Mouse (Mus musculus): ENCODE results near the gene Dapk1. TPM values are rescaled to one million over a fixed set of nuclear protein-coding genes. Genes with fewer than 3 reads are reported as not detected.

Gene Dapk1
- total and polyA plus RNA-seq, 3 experiments, result 15.5 to 25.8 (median 18.9) TPM

DNA sequence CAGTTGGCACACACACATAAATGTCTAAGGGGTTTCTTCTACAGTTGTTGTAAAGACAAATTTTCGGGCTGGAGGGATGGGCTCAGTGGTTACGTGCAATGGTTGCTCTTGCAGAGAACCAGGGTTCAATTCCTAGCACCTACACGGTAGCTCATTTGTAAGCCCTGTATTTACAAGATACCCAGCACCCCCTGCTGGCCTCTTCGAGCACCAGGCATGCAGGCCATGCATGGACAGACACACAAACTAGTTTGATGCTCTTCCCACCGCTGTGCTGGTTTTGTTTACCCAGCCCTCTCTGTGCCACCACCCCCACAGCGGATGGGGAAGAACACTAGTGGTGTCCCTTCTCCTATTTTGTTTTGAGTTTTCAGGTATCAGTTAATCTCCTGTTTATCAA is 138.5 kb downstream of the Dapk1 start:
- no peak for DNase-seq

DNA sequence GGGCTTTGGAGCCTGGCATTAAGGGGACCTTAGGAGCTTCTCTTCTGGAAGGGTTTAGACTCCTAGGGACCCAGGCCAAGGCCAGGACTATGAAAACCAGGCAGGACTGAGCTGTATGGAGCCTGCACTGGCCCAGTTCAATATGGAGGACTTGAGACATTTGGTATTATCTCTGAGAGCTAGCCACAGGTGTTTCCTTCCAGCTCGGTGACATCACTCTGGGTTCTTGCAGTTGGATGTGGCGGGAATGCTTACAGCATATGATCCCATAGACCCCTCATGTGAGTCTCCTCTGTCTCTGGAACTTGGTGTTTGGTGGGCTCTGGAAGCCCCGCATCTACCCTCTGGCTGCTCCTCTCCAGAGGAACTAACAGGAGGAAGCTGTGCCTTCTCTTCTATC is 140.9 kb downstream of the Dapk1 start:
- no peak for DNase-seq

DNA sequence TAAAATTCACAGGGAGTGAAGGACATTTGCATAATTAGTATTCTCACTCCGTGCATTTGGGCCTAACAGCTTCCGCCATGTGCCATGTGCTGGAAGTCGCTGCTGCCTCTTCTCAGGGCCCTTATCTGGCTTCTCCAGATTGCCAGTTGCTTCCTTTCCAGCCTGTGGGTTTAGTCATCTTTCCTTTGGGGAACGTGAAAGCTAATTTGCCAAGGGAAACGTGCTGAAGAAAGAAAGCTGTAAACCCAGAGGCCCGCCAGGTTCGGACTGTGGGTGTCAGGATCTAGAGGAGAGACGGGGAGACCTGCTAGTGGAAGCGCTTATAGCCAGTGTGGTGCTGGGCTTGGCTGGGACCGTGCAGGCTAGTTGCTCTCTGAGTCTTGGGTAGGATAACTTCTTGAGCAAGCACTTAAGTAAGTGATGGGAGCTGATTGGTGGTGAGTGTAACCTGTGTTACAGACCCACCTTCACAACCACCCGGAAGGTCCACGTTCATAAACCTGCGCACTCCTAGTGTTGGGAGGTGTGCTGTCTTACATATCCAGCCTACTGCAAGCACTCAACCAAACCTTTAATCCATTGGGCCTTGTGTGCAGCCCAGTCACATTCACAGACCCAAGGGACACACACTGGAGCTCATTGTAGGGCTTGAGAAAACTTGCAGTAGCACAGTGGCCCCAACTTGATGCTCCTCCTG is 141.8 kb downstream of the Dapk1 start:
- no peak for DNase-seq

DNA sequence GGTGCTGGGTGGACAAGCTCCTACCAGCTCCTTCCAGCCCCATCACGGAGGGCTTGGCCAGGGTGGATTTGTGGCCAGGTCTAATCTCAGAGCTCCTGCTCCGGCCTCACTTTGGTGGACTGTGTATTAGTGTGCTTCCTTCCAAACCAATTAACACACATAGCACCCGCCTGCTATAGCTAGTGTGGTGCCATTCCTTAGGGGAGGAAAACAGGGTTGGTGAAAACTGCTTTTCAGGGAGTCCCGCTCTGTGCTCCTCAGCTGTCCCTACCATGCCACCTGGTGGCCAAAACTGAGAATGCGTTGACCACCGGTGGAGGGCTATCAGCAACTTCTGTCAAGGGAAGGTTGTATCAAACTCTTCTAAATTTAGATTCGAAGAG is 142.3 kb downstream of the Dapk1 start:
- peak; percentile 79 for DNase-seq

DNA sequence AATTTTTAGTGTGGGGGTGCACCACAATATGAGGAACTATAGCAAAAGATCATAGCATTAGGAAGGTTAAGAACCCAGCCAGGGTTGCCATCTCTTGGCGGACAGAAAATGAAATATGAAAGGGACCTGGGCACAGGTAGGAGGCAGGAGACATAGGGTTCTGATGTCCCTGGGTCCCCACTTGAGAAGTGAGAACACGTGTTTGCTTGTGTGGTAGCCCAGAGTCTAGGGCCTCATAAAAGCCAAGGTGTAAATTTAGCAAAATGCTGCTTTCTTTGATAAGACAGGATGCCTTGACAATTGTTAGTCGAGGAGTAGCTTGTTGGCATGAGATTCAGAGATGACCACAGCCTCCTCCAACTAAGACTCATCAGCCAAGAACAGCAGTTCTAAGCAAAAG is 143.0 kb downstream of the Dapk1 start:
- DNase-seq, result no peak

DNA sequence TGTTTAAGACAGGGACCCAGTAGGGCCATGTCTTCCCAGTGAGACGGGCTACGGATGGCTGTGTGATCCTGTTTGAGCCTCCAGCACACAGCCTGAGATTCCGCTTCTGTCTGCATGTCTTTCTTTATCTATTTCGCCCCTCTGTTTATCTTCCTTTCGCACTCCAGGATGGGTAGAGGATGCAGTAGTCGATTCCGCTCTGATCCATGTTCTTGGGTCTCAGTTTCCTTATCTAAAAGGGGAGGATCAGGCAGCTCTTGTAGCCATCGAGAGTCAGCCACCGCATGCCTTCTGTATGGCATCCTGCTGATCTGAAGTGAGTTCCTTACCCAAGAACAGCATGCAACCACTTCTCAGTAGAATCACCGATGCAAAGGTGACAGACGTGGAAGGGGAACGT is 143.6 kb downstream of the Dapk1 start:
- no peak for DNase-seq

DNA sequence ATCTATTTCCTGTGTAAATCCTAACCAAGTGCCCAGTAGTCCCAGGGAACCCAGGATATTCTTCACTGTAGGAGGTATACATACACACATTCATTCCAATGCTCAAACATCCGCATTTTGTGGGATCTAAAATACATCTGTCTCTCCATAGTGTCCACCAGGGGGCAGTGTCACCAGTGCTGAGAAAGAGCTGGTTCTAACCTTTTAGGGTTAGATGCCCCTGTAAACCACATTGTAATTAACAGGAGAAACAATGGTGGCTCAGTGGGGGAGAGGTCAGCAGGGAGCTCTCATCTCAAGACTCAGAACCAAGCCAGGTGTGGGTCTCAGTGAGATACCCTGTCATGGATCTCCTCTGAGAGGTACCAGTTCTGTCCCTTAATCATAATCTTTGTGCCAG is 144.5 kb downstream of the Dapk1 start:
- DNase-seq, result no peak

DNA sequence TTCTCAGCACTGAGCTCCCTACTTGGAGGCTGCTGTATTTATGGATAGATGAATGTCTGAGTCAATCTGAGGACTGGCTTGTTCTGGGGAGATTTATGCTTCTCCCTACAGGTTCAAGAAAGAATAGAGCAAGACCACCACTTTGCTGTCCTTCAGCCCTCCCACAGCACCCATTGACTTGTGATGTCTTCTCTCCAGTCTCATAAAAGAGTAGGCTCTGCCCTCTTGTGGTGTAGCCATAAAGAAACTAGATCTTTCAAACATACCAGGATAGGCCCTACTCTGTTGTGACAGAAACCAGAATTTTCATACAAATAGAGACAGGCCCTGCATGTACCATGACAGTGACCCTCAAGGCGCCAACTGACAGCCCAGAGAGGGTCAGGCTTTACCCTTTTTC is 145.5 kb downstream of the Dapk1 start:
- no peak for DNase-seq

DNA sequence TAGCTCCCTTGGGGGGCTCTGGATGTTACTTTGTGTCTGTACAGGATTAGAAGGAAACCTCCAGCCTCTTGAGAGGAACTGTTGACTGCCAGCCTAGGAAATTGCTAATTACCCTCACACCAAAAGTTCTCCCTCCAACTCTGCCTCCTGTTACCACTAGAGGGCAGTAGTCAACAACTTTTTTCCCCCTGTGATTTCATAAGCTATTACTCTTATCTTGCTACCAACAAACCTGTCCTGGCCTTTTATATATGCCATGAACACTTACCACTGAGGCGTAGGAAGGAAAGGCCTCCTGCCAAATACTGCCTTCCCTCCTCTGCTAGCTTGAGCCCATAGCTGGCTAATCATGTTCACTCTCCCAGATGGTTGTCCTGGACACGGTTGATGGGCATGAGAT is 146.8 kb downstream of the Dapk1 start:
- DNase-seq, result no peak

DNA sequence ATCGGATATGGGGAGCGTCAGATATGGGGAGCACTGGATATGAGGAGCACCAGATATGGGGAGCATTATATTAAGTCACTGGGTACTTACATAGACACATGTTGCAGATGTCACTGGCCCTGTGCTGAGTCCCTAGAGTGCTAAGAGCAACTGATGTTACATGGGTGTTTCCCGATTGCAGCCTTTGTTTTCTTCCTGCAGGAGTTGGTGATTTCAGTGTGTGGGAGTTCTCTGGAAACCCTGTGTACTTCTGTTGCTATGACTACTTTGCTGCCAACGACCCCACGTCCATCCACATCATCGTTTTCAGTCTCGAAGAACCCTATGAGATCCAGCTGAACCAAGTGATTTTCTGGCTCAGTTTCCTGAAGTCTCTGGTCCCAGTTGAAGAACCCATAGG is 149.2 kb downstream of the Dapk1 start:
- DNase-seq, result no peak

DNA sequence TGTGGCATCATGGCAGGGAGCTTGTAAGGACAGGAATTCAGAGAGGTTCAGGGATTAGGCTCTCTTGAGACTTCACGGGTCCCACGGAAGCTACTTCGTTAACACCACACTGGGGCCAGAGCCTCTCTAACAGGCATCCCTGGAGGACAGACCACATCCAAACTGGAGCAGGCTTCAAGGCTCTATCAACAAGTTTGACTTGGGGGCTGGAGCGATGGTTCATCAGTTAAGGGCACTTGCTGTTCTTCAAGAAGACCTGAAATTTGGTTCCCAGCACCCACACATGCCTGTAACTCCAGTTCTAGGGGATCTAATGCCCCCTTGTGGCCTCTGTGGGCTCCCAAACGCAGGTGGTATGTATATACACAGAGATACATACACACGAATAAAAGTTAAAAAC is 151.5 kb downstream of the Dapk1 start:
- no peak for DNase-seq

DNA sequence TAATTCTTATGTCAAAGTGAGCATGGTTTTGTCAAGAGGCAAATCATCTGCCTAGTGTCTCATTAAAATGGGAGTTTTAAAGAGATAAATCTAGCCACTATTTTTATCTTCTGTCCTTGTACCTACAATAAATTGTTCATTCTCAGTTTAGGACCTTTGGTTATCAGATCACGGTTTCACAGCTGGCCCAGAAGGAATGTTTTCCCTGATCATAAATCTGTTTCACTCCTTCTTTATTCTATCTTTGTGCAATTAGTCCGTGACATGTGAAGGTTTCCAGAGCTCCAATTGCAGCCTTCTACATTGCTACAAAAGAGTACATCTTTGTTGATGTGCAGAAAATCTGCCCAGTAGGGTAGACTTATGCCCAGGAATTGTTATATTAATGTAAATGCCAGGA is 153.5 kb downstream of the Dapk1 start:
- DNase-seq, result no peak

DNA sequence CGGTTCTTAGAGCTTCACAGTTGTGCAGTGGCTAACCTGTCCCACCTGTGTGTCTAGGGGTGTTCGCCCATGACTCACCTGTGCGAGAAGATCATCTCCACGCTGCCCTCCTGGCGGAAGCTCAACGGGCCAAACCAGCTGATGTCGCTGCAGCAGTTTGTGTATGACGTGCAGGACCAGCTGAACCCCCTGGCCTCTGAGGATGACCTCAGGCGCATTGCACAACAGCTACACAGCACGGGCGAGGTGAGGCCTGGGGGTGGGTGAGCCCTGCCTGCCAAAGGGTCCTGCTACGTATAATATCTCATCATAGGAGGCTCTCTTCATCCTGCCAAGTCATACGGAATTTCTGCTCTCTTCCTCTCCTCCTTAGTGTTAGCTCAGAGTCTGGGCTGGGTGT is 155.5 kb downstream of the Dapk1 start:
- no peak for DNase-seq

DNA sequence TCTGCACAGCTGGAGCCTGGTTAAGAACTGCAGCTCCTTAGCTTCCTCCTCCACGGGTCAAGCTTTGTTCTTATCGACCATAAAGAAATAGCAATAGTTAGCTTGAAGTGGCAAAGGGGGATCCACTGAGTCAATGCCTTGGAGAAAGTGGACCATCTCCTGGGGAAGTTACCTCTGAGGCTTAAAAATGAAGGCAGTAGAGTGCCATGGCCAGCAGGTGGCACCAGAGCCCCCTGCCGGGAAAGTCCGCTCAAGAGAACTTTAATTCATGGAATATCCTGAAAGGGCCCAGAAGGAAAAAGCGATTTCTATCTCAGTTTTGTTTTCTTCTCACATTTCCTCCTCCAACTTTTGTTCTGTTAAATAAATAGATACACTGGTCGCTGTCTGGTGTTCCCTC is 157.4 kb downstream of the Dapk1 start:
- DNase-seq, result peak; percentile 41

DNA sequence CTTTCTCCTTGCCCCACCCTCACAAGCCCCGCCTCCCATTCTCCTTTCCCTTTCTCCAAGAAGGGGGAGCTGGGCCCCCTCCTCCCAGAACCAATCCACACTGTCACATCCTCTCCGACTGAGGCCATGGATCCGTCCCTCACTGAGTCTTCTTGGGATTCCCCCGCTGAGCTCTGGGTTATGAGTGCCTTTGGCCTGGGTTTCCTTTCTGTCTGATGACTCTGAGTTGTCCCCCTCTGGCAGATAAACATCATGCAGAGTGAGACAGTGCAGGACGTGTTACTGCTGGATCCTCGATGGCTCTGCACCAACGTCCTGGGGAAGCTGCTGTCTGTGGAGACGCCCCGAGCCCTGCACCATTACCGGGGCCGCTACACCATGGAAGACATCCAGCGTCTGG is 158.6 kb downstream of the Dapk1 start:
- DNase-seq, result no peak

DNA sequence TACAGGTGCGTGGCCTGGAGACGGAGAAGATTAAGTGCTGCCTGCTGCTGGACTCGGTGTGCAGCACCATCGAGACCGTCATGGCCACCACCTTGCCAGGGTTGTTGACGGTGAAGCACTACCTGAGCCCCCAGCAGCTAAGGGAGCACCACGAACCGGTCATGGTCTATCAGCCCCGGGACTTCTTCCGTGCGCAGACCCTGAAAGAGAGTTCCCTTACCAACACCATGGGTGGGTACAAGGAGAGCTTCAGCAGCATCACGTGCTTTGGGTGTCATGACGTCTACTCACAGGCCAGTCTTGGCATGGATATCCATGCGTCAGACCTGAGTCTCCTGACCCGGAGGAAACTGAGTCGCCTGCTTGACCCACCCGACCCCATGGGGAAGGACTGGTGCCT is 159.4 kb downstream of the Dapk1 start:
- no peak for DNase-seq

DNA sequence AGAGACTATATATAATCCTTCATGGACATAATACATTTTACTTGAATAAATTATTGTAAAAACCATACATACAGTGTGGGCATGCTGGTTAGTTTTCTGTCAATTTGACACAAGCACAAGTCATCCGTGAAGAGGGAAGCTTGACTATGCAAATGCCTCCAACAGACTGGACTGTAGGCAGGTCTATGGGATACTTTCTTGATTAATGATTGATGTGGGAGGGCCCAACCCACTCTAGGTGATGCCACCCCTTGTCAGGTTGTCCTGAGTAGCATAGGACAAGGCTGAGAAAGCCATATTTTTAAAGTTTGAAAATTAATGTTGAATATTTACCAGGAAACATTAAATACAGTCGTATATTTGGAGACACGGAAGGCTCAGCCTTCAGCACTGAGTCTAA is 178.8 kb downstream of the Dapk1 start:
- no peak for DNase-seq

DNA sequence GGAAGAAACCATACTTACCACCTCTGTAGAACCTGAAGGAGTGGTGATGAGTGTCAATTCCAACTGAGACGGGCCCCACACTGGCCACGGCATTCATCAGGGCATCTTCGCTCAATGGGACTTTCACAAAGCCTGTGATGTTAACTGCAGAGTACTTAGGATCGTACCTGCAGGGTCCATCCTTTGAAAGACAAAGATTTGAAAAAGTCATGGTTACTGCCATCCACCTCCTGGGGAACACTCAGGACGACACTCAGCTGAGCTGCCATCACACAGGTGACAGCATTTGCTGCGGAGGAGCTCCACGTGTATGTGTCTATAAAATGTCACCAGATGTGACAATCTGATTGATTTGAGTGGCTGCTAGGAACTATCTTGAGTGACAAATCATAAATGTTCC is 181.6 kb downstream of the Dapk1 start:
- no peak for DNase-seq

DNA sequence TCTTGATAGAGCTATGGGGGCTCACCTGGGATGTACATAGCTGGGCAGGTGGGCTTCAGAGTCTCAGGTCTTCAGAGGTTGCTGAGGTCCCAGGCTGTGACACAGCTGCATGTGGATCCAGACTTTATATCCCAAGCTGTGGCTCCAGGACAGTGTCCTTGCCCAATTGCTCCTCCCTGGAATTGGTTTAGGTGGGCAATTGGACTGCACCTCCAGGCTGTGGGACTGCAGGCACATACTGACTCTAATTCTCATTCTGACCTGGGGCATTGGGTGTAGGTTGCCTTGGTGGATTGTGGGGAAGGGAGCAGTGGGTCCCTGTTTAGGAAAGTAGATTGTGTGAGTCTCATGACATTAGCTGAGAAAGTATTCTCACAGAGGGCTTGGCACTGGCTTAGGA is 184.5 kb downstream of the Dapk1 start, which contains the start of gene BC051665:
Gene BC051665 (minus strand): TSS at position 101 of the 400 bp plus-strand sequence.
- no peak for DNase-seq

DNA sequence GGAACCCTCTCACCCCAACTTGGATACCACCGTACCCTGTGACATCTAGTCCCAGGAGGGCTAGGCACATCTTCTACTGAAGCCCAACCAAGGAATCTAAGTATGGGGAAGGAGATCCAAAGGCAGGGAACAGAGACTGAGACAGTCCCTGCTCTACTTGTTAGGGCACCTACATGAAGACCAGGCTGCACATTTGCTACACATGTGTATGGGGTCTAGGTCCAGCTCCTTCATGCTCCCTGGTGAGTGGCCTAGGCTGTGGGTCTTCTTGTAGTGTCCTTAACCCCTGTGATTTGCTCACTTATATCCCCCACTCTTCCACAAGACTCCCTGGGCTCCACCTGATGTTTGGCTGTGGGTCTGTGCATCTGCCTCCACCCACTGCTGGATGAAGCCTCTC is 187.7 kb downstream of the Dapk1 start:
- no peak for DNase-seq

DNA sequence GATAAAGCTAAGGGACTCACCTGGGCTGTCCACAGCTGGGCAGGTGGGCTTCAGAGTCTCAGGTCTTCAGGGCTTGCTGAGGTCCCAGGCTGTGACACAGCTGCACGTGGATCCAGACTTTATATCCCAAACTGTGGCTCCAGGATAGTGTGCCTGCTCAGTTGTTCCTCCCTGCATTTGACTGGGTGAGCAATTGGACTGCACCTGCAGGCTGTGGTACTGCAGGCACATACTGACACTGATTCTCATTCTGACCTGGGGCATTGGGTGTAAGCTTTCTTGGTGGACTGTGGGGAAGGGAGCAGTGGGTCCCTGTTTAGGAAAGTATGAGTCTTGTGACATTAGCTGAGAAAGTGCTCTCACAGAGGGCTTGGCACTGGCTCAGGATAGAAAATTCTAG is 201.0 kb downstream of the Dapk1 start, which contains the start of gene Ctsll3:
Gene Ctsll3 (minus strand): TSS at position 101 of the 400 bp plus-strand sequence.
- no peak for DNase-seq

DNA sequence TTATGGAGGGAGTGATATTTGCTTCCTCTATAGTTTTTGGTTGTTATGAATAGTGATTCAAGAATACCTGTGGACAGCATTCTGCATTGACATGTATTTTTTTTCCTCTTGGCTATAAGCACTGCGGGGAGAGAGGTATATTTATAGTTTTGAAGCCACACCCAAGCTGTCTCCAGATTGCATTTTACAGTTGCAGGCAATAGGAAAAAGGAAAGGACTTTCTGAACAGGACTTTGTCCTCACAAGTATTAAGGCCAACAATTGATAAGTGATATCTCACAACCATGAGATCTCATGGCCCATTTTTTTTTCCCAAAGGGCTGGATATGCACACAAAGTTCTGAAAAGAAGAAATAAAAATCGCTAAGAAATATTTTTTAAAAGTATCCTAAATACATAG is 207.9 kb downstream of the Dapk1 start:
- no peak for DNase-seq

DNA sequence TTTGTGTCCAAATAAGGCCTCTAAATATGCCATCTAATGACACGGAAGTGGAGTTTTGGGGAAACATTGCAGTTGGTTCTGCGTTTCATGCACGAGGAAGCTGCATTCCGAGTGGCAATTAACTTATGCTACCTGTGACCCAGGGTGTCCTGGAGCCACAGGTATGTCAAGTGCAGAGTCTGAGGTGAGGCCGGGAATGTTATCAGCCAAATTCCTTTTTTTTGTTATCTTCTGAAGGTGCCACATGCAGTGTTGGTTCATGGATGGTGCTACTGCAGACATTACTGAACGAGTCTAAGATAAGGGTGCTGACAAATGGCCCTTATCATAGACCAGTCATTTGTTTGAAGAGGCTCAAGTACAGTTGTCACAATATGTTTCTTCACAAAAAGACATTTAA is 211.0 kb downstream of the Dapk1 start:
- DNase-seq, result no peak
